Mouse (Mus musculus) cerebral cortex, adult 2 months (tissue): ENCODE data around the gene Vmn2r2.

Experiments
- WGBS: fragments of 180-500 bp; shearing (Covaris S2); methylation state at CpG from one replicate; pipeline ENCODE4 v1.1.7; 2018; 5-methylcytosine and 5-hydroxymethylcytosine counted together

The Vmn2r2 gene

GRCm38 (mm10) chr3:64141878-64142508, at the start of gene Vmn2r2:
Vmn2r2 (minus strand) TSS chr3:64141928.
- 79% methylated on average over 2 of the region's 2 CpGs for WGBS

DNA sequence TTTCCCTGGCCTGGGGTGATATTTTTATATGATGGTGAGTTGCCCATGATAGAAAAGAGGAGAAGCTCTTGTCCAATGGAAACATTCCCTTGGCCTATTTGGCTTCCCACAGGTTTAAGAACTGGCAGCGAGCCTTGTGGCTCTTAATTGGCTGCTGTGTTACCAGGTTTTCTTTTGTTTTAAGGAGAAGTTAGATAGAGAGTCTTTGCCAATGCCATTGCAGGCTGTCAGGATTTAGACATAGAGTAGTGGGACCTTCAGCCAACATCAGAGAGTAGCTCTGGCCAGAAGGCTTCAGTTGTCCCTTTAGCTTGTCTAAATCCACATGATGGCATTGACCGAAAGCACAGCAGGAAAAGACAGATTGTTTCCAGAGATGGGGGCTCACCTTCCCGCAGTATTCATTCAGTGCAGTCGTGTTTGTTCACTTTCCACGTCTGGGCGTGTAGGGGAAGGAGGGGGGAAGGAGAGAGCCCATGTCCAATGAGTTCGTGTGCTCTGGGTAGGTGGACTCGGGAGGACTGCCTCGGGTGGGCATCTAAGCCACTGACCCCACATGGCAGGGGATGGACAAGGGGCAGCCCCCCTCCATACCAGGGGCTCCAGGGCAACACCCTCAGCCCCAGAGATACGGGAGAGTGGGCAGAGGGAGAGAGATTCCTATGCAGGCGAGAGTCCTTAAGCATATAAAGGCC, 28.2 kb downstream of the Vmn2r2 start:
- WGBS = 50% methylated on average over 11 of the region's 11 CpGs

- 60% methylated on average over 1 of the region's 1 CpGs for WGBS
These were observed 29.0 kb downstream of the Vmn2r2 start for GRCm38 (mm10) chr3:64112707-64113106.

DNA sequence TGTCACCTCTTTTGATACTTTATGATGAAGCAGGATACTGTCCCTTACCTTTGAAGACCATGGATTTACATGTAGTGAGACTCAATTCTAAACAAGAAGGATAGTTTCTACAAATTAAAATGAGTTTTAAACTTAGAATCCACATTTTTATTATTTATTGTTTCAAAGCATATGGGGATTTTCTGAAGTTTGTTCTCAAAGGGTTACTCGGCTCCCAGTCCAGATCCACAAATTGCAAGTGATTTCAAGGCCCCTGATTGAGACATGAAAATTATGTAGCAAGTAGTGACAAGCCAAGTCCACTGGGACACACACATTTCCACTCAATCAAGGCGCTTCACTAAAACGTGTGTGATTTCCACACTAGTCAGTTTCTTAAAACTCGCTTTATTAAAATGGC, 60.5 kb downstream of the Vmn2r2 start, which contains the start of gene Vmn2r1:
TSS of gene Vmn2r1 (plus strand) at position 301 of the 400 bp plus-strand sequence.
- WGBS = 83% methylated on average over 4 of the region's 4 CpGs
